10 mouse cellular contexts compared by ENCODE assay signal in the genomic region with DNA sequence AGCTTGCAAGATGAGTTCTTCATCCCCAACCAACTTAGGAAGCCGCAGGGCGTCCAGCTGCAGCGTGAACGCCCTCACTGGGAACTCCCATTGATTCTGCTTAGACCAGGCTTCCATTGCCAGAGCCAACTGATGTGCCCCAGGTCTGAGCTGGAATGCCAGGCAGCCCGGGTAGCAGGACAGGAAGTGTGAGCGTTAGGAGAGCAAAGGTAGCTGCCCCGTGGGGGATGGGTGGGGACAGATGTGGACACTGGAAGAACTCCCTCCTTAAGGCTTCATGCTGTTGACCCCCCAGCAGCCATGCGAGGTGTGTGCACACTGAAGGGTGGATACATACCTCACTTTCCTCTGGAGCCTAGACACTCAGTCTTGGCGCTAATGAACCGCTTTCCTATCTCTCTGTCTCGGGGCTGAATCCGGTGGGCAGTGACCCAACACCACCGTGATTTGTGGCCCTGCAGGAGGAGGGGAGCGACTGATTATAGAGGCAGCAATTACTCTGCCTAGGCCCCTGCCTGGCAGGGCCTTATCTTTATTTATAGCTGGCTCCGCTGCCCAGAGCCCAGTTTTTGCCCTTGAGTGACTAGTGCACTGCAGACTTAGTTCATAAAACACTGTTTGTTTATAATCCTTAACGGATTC.
DNase-seq lines count a peak whose midpoint lies in the region; ATAC-seq lines count a peak whose summit lies in the region.
"Had no signal": no experiment of that assay in that cellular context is flagged by ENCODE, and none has a peak within 500 bp of the region (broad histone marks: within the 10 kb centered on the region; RNA-seq: fewer than 3 reads in every experiment).

No protein-coding gene starts in this region.

- intact Hi-C loops in gastrocnemius, postnatal 36 days (cut with DNase I): no loop called here

- peak overlapping the region; percentile 27 for H3K4me2 ChIP-seq in heart, embryonic 13.5 days
- peak overlapping the region; percentile 12; the same call in 1 of the 2 replicates for H3K4me2 ChIP-seq in kidney, embryonic 14.5 days (replicated peaks; ENCODE audit: low read depth, low read length)
- H3K4me2 ChIP-seq: hindbrain, embryonic 12.5 days had no signal

- H3K27ac ChIP-seq in heart, embryonic 13.5 days (replicated peaks): peak overlapping the region; percentile 62
- H3K27ac ChIP-seq in kidney, embryonic 14.5 days (ENCODE audit: low read depth, low read length): peak overlapping the region; percentile 37; the same call in 1 of the 2 replicates
- H3K27ac ChIP-seq: hindbrain, embryonic 12.5 days had no signal

- H3K4me1 ChIP-seq in heart, embryonic 13.5 days: peaks cover 58% of the 10 kb centered on the region
- H3K4me1 ChIP-seq in kidney, embryonic 14.5 days (ENCODE audit: control insufficient read depth, insufficient read depth, low read length): peaks cover 62% of the 10 kb centered on the region

- ATAC-seq in heart, embryonic 13.5 days (ENCODE audit: extremely low read depth, insufficient number of reproducible peaks, low FRiP score, low TSS enrichment): no peak
- peak; percentile 44 for ATAC-seq in kidney, embryonic 14.5 days (ENCODE audit: low FRiP score, low TSS enrichment)

- no peaks in the 10 kb centered on the region for H3K9me3 ChIP-seq in heart, embryonic 13.5 days
- no peaks in the 10 kb centered on the region for H3K9me3 ChIP-seq in kidney, embryonic 14.5 days (ENCODE audit: control insufficient read depth, low read length)
- H3K9me3 ChIP-seq: hindbrain, embryonic 12.5 days had no signal

- H3K27me3 ChIP-seq in heart, embryonic 13.5 days (replicated peaks): no peaks in the 10 kb centered on the region
- H3K27me3 ChIP-seq in kidney, embryonic 14.5 days (ENCODE audit: control insufficient read depth, insufficient read depth, low read length): 0 out of 2 replicates have a peak, but pooled peaks cover 3% of the 10 kb centered on the region

- peak; percentile 75 for DNase-seq in ovary, adult 18-20 months (ENCODE audit: low spot score)
- DNase-seq in ovary, postnatal 10 days (ENCODE audit: low spot score): no peak
- peak; percentile 19 for DNase-seq in yolk sac, embryonic 10.5 days (ENCODE audit: low spot score)
- no peak for DNase-seq in gastrocnemius, postnatal 36 days
- DNase-seq in spleen, postnatal 10 days (ENCODE audit: low spot score in 2 of 2): no peak
- DNase-seq: cerebellum, postnatal 10 days had no signal

- H3K36me3 ChIP-seq in heart, embryonic 13.5 days: no peaks in the 10 kb centered on the region
- H3K36me3 ChIP-seq in kidney, embryonic 14.5 days (ENCODE audit: control insufficient read depth, insufficient read depth, low read length): no peaks in the 10 kb centered on the region
- H3K36me3 ChIP-seq: G1E; hindbrain, embryonic 12.5 days had no signal

- no peak overlapping the region for H3K4me3 ChIP-seq in heart, embryonic 13.5 days
- no peak overlapping the region for H3K4me3 ChIP-seq in kidney, embryonic 14.5 days (ENCODE audit: low read length)
- H3K4me3 ChIP-seq: hindbrain, embryonic 12.5 days had no signal

- H3K9ac ChIP-seq in heart, embryonic 13.5 days: no peak overlapping the region; the same call in 1 of the 2 replicates
- no peak overlapping the region for H3K9ac ChIP-seq in kidney, embryonic 14.5 days (ENCODE audit: low read depth, low read length)
- H3K9ac ChIP-seq: hindbrain, embryonic 12.5 days had no signal

- 43% methylated on average over 16 of the region's 16 CpGs for WGBS in heart, embryonic 13.5 days
- WGBS in kidney, embryonic 14.5 days: 28% methylated on average over 16 of the region's 16 CpGs

Comparison
In these comparisons a context has a peak if more than half of its experiments do, and no peak if none do; other contexts are left out.
1. DNase-seq: peak in ovary, adult 18-20 months (single experiment) and yolk sac, embryonic 10.5 days (single experiment); none in ovary, postnatal 10 days (single experiment), gastrocnemius, postnatal 36 days (0 of 2) and spleen, postnatal 10 days (0 of 2).